12 mouse cellular contexts compared by ENCODE assay signal in the genomic region with DNA sequence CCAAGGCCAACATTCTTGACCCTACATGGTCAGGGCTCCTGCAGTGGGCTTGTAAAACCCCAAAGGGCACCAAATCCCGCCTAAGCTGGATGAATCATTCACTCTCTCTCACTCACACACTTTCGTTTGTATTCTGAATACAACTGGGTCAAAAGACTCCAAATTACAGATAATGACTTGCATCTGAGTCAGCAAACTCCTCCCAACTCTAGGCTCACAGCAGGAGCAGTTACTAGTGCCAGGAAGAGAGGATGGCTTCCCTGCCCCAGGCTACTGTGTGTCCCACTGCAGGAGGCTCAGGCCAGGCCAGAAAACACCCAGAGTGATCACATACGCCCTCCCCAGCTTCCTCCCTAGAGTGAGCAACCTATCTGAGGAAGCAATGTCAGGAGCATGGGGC. TPM values are rescaled to one million over a fixed set of nuclear protein-coding genes. Genes with fewer than 3 reads are reported as not detected.
DNase-seq lines count a peak whose midpoint lies in the region; ATAC-seq lines count a peak whose summit lies in the region.
"Had no signal": no experiment of that assay in that cellular context is flagged by ENCODE, and none has a peak within 500 bp of the region (broad histone marks: within the 10 kb centered on the region; RNA-seq: fewer than 3 reads in every experiment).

No protein-coding gene starts in this region.

- no peaks in the 10 kb centered on the region for H3K9me3 ChIP-seq in limb, embryonic 15.5 days
- no peaks in the 10 kb centered on the region for H3K9me3 ChIP-seq in limb, embryonic 10.5 days (replicated peaks)
- H3K9me3 ChIP-seq: embryonic facial prominence, embryonic 13.5 days; neural tube, embryonic 13.5 days had no signal

- peaks cover 71% of the 10 kb centered on the region for H3K36me3 ChIP-seq in limb, embryonic 15.5 days
- peaks cover 99% of the 10 kb centered on the region for H3K36me3 ChIP-seq in limb, embryonic 10.5 days

- DNase-seq in embryo, embryonic 10 days (ENCODE audit: low spot score): peak; percentile 12
- DNase-seq in embryo, embryonic 9.5 days (ENCODE audit: extremely low spot score): no peak
- no peak for DNase-seq in limb, embryonic 10.5 days (ENCODE audit: low spot score)
- peak; percentile 56 to 61 for DNase-seq in adrenal gland, postnatal 36 days
- DNase-seq in heart, postnatal 10 days: peak; percentile 38 to 40
- no peak for DNase-seq in lung, postnatal 10 days
- no peak for DNase-seq in urinary bladder, adult 18-20 months (ENCODE audit: low spot score in 2 of 2)
- DNase-seq: thymus, postnatal 25 days had no signal

- no peak overlapping the region for H3K9ac ChIP-seq in limb, embryonic 15.5 days
- H3K9ac ChIP-seq: embryonic facial prominence, embryonic 13.5 days; neural tube, embryonic 13.5 days had no signal

- no peaks in the 10 kb centered on the region for H3K27me3 ChIP-seq in limb, embryonic 15.5 days
- no peaks in the 10 kb centered on the region for H3K27me3 ChIP-seq in limb, embryonic 10.5 days (ENCODE audit: low read depth, poor library complexity, severe bottlenecking)
- H3K27me3 ChIP-seq: embryonic facial prominence, embryonic 13.5 days; neural tube, embryonic 13.5 days had no signal

- intact Hi-C loops in heart, postnatal 10 days (cut with DNase I): no loop called here

- no peak for ATAC-seq in limb, embryonic 15.5 days (ENCODE audit: insufficient number of reproducible peaks, low FRiP score, low TSS enrichment, low read depth)

- no peak overlapping the region for H3K4me2 ChIP-seq in limb, embryonic 15.5 days
- H3K4me2 ChIP-seq: embryonic facial prominence, embryonic 13.5 days; liver, embryonic 11.5 days; neural tube, embryonic 13.5 days had no signal

- H3K4me1 ChIP-seq in limb, embryonic 15.5 days: peaks cover 55% of the 10 kb centered on the region
- peaks cover 8% of the 10 kb centered on the region; the same call in 1 of the 2 replicates for H3K4me1 ChIP-seq in limb, embryonic 10.5 days

- no peak overlapping the region for H3K4me3 ChIP-seq in limb, embryonic 15.5 days
- no peak overlapping the region for H3K4me3 ChIP-seq in limb, embryonic 10.5 days
- H3K4me3 ChIP-seq: embryonic facial prominence, embryonic 13.5 days; neural tube, embryonic 13.5 days had no signal

- peak overlapping the region; percentile 33; the same call in 1 of the 2 replicates for H3K27ac ChIP-seq in limb, embryonic 15.5 days
- H3K27ac ChIP-seq in limb, embryonic 10.5 days: no peak overlapping the region
- H3K27ac ChIP-seq: embryonic facial prominence, embryonic 13.5 days; neural tube, embryonic 13.5 days had no signal

- 45% methylated on average over 3 of the region's 3 CpGs for WGBS in limb, embryonic 15.5 days
- WGBS in limb, embryonic 10.5 days: 64% methylated on average over 3 of the region's 3 CpGs

RNA-seq across cellular contexts. Expression of gene Wdr1, which starts 9.1 kb away (rescaled TPM):
- polyA plus RNA-seq in limb, embryonic 15.5 days (2015; fragmentation: Nextera tagmentation; extraction: Ambion mirVana): 222 and 245 TPM in 2 replicates
- polyA plus RNA-seq in limb, embryonic 10.5 days (2016; fragmentation: Nextera tagmentation; extraction: Ambion mirVana): 197 and 214 TPM in 2 replicates
- 100 to 1,000 TPM; 130 to 138 TPM for total RNA-seq in adrenal gland, postnatal 36 days (2021)
- total RNA-seq in heart, postnatal 10 days (2021): 100 to 1,000 TPM; 184 to 188 TPM

RNA-seq across cellular contexts. Expression of gene Slc2a9, which starts 51.0 kb away (rescaled TPM):
- 0.35 and 0.68 TPM in 2 replicates for polyA plus RNA-seq in limb, embryonic 15.5 days (2015; fragmentation: Nextera tagmentation; extraction: Ambion mirVana)
- polyA plus RNA-seq in limb, embryonic 10.5 days (2016; fragmentation: Nextera tagmentation; extraction: Ambion mirVana): 0.13 TPM in 1 of 2 replicates, not detected in the other
- 1 to 10 TPM; 2.0 to 2.4 TPM for total RNA-seq in adrenal gland, postnatal 36 days (2021)
- total RNA-seq in heart, postnatal 10 days (2021): 1 to 10 TPM; 2.2 to 2.8 TPM

Comparison
In these comparisons a context has a peak if more than half of its experiments do, and no peak if none do; other contexts are left out.
1. DNase-seq: peak in embryo, embryonic 10 days (single experiment), adrenal gland, postnatal 36 days (2 of 2) and heart, postnatal 10 days (2 of 2); none in embryo, embryonic 9.5 days (single experiment), limb, embryonic 10.5 days (single experiment), lung, postnatal 10 days (single experiment) and urinary bladder, adult 18-20 months (0 of 2).